Mouse (Mus musculus) left cerebral cortex, postnatal 14 days (tissue): ENCODE measurements at regions not wholly inside any gene's neighbourhood (a gene's known extent, or its start where the extent isn't known, plus 50 kb on each side); places are given as distances from the start of the nearest gene placed in this dataset.

Experiments
- DNase-seq, 2 experiments: peaks; one replicate each; pipeline ENCODE4 v3.0.0; 2021 to 2022; ENCODE audit warnings: low spot score in 2 of 2, mixed read lengths in 1 of 2
- intact Hi-C: fragments of 180-260 bp; cut with DNase I; formaldehyde crosslinking; loops from one replicate; pipeline ENCODE4 v1.15.1; 2025

DNA sequence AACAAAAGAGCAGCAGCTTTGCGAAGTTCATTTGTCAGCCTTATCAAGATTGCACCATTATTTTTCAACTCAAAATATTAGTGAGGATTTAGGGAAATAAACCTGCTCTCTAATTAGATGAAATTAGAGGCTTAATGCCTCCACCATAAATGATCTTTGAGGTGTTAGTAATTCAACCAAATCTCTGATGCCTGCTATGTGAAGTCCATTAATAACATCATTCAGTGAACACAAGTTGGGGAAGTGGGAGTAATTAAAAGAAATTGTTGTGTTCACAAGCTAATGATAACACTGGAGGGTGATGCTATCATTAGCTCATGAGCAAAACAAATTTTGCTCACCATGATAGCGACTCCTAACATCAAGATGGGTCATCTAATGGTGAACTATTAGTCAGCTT lies 246.0 kb downstream of the Ttc6 start:
- no peak for DNase-seq
- intact Hi-C loops, result no loop called here

DNA sequence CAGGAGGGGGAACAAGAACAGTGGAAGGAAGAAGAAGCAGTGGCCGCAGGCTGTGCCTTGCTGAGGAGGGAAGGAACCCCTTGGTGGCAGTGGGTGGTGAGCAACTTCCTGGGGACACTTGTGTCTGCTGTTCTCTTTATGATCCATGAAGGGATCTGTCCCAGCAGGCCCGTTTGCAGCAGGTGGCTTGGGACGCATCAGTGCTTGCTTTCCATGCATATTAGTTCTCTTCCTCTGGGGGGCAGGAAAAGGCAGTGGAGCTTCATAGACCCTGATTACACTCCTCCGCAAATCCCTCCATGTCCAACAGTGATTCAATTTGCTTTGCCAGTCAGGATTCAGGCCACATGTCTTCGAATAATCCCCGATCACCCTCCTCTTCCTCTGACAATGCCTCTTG lies 259.9 kb downstream of the Ttc6 start:
- DNase-seq, result no peak

DNA sequence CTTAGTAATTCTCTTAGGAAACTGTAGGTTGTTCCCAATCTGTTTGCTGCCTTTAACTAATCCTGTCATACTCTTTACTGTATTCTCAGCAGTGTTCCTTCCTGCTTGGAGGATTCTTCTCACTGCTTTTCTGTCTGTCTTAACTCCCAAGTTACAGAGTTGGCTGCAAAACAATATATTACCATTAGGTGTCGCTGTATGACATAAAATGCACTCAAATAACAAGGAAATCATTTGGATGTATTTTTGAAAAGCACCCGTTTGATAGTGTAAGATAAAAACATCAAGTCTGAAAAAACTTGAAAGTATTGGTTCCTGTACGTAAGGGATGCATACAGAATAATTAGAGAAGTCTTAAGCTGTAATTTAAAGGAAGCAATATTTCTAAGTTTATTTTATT lies 261.8 kb downstream of the Ttc6 start:
- intact Hi-C loops, result loop anchor here (5.0 to 10.0 kb wide), 5 partner anchors 387 to 1122 kb away; partner anchors contain the start of gene Sstr1
- peak; percentile 78 to 88 for DNase-seq

More for the DNA sequence above, 259.9 kb downstream of the Ttc6 start:
- intact Hi-C loops, result loop anchor here (10.0 kb wide), 2 partner anchors 811 to 981 kb away; no protein-coding TSS in a partner anchor

DNA sequence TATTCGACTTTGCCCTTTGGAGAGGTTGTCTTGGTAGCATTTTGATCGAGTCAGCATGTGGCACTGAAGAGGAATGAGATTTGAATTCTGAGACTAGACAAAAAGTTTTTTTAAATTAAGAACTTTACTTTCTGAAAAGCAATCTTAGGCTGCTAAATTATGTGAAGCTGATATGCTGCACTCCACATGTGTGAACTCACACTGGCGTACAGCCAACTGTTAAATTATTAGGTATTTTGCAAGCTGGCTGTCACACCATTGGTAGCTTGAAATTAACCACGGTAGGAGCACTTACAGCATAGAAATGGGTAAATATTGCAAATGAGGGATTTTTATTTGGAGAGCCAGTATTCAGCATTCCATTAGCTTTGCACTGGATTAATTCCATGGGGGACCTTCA lies 278.9 kb downstream of the Ttc6 start:
- no peak for DNase-seq
- intact Hi-C loops, result no loop called here

DNA sequence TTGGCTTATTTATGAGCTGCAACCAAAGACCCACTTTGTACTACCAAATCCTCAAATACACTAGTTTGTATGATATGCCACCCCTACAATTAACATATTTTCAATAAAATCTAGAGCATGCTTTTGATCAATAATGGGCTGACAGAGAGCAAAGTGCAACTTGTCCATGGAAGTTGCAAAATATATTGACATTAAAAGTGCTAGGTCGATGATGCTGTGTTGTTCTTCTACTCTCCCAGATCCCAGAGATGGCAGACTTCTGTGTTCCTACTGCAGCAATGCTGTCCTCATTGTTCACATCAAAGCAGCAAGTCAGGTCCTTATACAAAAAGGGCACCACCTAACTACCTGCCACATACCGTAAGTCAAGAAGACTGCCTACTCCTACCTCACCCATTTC lies 307.1 kb downstream of the Ttc6 start:
- intact Hi-C loops, result no loop called here
- DNase-seq, result no peak

- intact Hi-C loops, result no loop called here
These were observed 320.6 kb upstream of the Sstr1 start for GRCm38 (mm10) chr12:57890783-57891478.

GRCm38 (mm10) chr12:57891556-57891955 lies 320.0 kb upstream of the Sstr1 start:
- intact Hi-C loops, result no loop called here
- no peak for DNase-seq

More at GRCm38 (mm10) chr12:57890783-57891478, 320.6 kb upstream of the Sstr1 start:
- DNase-seq, result no peak

- intact Hi-C loops, result no loop called here
- DNase-seq, result no peak
These were observed 313.8 kb upstream of the Sstr1 start for GRCm38 (mm10) chr12:57897751-57898250.

DNA sequence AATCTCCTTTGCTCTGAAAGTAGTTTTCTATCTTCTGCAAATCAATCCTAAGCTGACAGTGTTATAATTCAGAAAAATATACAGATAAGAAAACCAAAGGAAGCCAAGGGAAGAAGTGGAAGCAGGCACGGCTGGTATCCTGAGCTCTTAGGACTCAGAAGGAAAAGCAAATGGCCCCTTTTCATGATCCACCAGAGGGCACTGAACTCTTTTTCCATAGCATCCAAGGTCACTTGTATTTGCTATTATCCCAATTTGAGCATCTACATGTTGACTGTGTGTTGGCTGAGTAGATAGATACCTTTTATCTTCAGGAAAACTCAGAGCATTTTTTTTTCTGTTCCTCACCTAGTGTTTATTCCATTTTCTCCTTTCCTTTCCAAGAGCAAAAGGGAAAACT lies 306.9 kb upstream of the Sstr1 start:
- DNase-seq, result no peak
- intact Hi-C loops, result no loop called here

- intact Hi-C loops, result no loop called here
- no peak for DNase-seq
These were observed 293.4 kb upstream of the Sstr1 start for GRCm38 (mm10) chr12:57918211-57918610.

GRCm38 (mm10) chr12:57922031-57922430 lies 289.5 kb upstream of the Sstr1 start:
- intact Hi-C loops, result no loop called here
- no peak for DNase-seq

DNA sequence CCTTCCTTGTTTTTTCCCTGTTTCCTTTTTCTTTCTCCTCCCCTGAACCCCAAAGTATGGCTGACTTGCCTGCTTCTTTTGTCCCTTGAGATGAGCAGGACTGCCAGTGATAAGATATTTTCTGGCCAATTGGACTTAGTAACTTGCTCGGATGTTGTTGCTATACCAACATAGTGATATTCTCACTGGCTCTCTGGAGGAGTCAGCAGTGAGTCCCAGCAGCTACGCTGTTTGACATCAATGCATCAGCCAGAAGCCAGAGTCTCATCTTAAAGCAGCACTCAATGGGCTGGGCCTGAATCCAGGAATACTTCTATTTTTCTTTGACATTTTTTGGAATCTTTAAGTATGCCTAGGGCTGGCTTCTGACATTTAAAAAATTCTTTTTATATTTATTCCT lies 287.1 kb upstream of the Sstr1 start:
- no peak for DNase-seq
- intact Hi-C loops, result no loop called here

- no peak for DNase-seq
- intact Hi-C loops, result no loop called here
These were observed 284.7 kb upstream of the Sstr1 start for GRCm38 (mm10) chr12:57926886-57927285.

- intact Hi-C loops, result no loop called here
These were observed 283.5 kb upstream of the Sstr1 start for GRCm38 (mm10) chr12:57928030-57928429.

GRCm38 (mm10) chr12:57931856-57932255 lies 279.7 kb upstream of the Sstr1 start:
- DNase-seq, result no peak
- intact Hi-C loops, result no loop called here

More at GRCm38 (mm10) chr12:57928030-57928429, 283.5 kb upstream of the Sstr1 start:
- DNase-seq, result no peak

- intact Hi-C loops, result no loop called here
- DNase-seq, result no peak
These were observed 261.7 kb upstream of the Sstr1 start for GRCm38 (mm10) chr12:57949886-57950285.

DNA sequence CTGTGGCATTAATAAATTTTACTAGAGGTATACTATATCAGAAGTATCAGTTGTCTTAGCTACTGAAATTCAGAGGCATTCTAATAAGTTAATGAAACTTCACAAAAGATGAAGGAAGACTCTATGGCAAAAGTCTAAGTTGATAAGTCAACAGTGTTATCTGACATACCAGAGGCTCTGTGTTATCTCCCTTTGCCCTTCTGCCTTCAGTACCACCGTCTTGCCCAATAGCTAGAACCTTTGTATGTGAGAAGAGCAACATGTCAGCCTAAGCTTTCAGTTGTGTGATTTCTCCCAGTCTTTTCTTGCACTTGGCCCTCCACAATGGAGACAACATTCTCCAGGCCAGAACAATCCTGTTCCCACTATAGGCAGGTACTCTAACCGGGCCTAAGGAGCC lies 253.0 kb upstream of the Sstr1 start:
- DNase-seq, result no peak
- intact Hi-C loops, result no loop called here

GRCm38 (mm10) chr12:57960171-57960570 lies 251.4 kb upstream of the Sstr1 start:
- no peak for DNase-seq
- intact Hi-C loops, result no loop called here

DNA sequence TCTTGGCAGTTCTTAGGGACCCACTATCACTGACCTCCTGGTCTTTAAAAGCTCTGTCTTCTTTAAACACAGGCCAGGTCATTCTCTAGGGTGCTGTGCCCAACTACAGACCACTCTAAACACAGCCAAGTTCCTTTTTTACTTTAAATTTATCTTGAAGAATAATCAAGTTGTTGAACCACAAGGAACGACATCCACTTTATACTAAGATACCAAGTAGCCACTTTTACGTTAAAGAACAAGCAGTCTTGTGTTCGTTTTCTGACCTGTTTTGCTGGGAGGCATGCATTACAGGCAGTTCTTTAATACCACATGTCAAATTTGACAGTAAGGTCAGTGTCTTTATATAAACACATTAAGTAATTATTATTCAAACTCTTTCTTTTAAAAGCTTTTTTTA lies 242.4 kb upstream of the Sstr1 start:
- intact Hi-C loops, result no loop called here
- DNase-seq, result no peak

GRCm38 (mm10) chr12:57970163-57970562 lies 241.4 kb upstream of the Sstr1 start:
- intact Hi-C loops, result no loop called here
- DNase-seq, result no peak

- intact Hi-C loops, result no loop called here
- no peak for DNase-seq
These were observed 239.1 kb upstream of the Sstr1 start for GRCm38 (mm10) chr12:57972484-57972883.
